ENCODE assay signal across 19 mouse cellular contexts in genomic region chr9:62003611-62004010, GRCm38 (mm10). TPM values are rescaled to one million over a fixed set of nuclear protein-coding genes. Genes with fewer than 3 reads are reported as not detected.
DNase-seq lines count a peak whose midpoint lies in the region; ATAC-seq and TF ChIP-seq lines count a peak whose summit lies in the region.
"Had no signal": no experiment of that assay in that cellular context is flagged by ENCODE, and none has a peak within 500 bp of the region (broad histone marks: within the 10 kb centered on the region; RNA-seq: fewer than 3 reads in every experiment).

No protein-coding gene starts in this region.

- H3K4me1 ChIP-seq in lung, embryonic 14.5 days (ENCODE audit: insufficient read depth), result peaks cover 6% of the 10 kb centered on the region; the same call in 1 of the 2 replicates
- peaks cover 18% of the 10 kb centered on the region for H3K4me1 ChIP-seq in midbrain, embryonic 13.5 days (replicated peaks)

- H3K27me3 ChIP-seq in lung, embryonic 14.5 days (ENCODE audit: insufficient read depth, low read length), result no peaks in the 10 kb centered on the region
- H3K27me3 ChIP-seq in midbrain, embryonic 13.5 days, result 0 out of 2 replicates have a peak, but pooled peaks cover 3% of the 10 kb centered on the region
- H3K27me3 ChIP-seq: heart, embryonic 15.5 days; hindbrain, embryonic 15.5 days had no signal

- 44% methylated on average over 2 of the region's 2 CpGs for WGBS in lung, embryonic 14.5 days
- WGBS in midbrain, embryonic 13.5 days, result 18% methylated on average over 2 of the region's 2 CpGs

- no peaks in the 10 kb centered on the region for H3K36me3 ChIP-seq in lung, embryonic 14.5 days (ENCODE audit: insufficient read depth)
- H3K36me3 ChIP-seq in midbrain, embryonic 13.5 days, result no peaks in the 10 kb centered on the region
- H3K36me3 ChIP-seq: heart, embryonic 15.5 days; hindbrain, embryonic 15.5 days; midbrain, embryonic 12.5 days had no signal

- peak; percentile 19 to 55 for DNase-seq in cerebellum, postnatal 10 days
- no peak for DNase-seq in cerebellum, postnatal 36 days
- DNase-seq in lung, embryonic 14.5 days, result peak; percentile 39
- DNase-seq in lung, postnatal 14 days, result no peak
- DNase-seq in embryo, embryonic 10.5 days (ENCODE audit: low spot score), result peak; percentile 38
- DNase-seq in heart, adult 9 months (ENCODE audit: low spot score in 2 of 2), result no peak
- DNase-seq in adrenal gland, adult 2 months, result no peak
- DNase-seq: cerebellum, adult 11 months; heart, adult 11 months; kidney, adult 18-20 months; kidney, postnatal 25 days; right cerebral cortex, adult 18-20 months had no signal

- H3K4me3 ChIP-seq in lung, embryonic 14.5 days (ENCODE audit: low read depth, low read length), result no peak overlapping the region
- no peak overlapping the region for H3K4me3 ChIP-seq in midbrain, embryonic 13.5 days (replicated peaks)
- H3K4me3 ChIP-seq: erythroblast, embryonic 14.5 days; heart, embryonic 15.5 days; hindbrain, embryonic 15.5 days; midbrain, embryonic 12.5 days had no signal

- no peak overlapping the region for H3K9ac ChIP-seq in lung, embryonic 14.5 days
- no peak overlapping the region for H3K9ac ChIP-seq in midbrain, embryonic 13.5 days (replicated peaks)
- H3K9ac ChIP-seq: heart, embryonic 15.5 days; hindbrain, embryonic 15.5 days; midbrain, embryonic 12.5 days had no signal

- H3K27ac ChIP-seq in lung, embryonic 14.5 days (ENCODE audit: low read depth), result no peak overlapping the region
- H3K27ac ChIP-seq in midbrain, embryonic 13.5 days, result no peak overlapping the region
- H3K27ac ChIP-seq: heart, embryonic 15.5 days; hindbrain, embryonic 15.5 days; midbrain, embryonic 12.5 days had no signal

- no peak overlapping the region for H3K4me2 ChIP-seq in lung, embryonic 14.5 days
- H3K4me2 ChIP-seq in midbrain, embryonic 13.5 days (replicated peaks), result no peak overlapping the region
- H3K4me2 ChIP-seq: heart, embryonic 15.5 days; hindbrain, embryonic 15.5 days; liver, embryonic 11.5 days; midbrain, embryonic 12.5 days had no signal

- ATAC-seq in lung, embryonic 14.5 days (ENCODE audit: insufficient read depth), result no peak
- ATAC-seq in midbrain, embryonic 13.5 days, result peak; percentile 48; the same call in 1 of the 2 replicates
- ATAC-seq: lung, postnatal 0 days had no signal

- no peak for TF ChIP-seq CTCF in lung, embryonic 14.5 days (IDR thresholded peaks at IDR 0.05; ENCODE audit: low read depth)

- H3K9me3 ChIP-seq in lung, embryonic 14.5 days (ENCODE audit: low read depth, low read length), result no peaks in the 10 kb centered on the region
- no peaks in the 10 kb centered on the region for H3K9me3 ChIP-seq in midbrain, embryonic 13.5 days
- H3K9me3 ChIP-seq: heart, embryonic 15.5 days; hindbrain, embryonic 15.5 days; midbrain, embryonic 12.5 days had no signal

RNA-seq across cellular contexts. Expression of gene Paqr5, which starts 23.0 kb away (rescaled TPM):
- 1.7 and 3.7 TPM in 2 replicates for polyA plus RNA-seq in lung, embryonic 14.5 days (2014; fragmentation: Nextera tagmentation; extraction: Ambion mirVana)
- polyA plus RNA-seq in midbrain, embryonic 13.5 days (2015; fragmentation: Nextera tagmentation; extraction: Ambion mirVana), result 0.39 and 0.75 TPM in 2 replicates
- total RNA-seq in adrenal gland, adult 2 months (2021), result 10 to 100 TPM in 1 of 2 experiments, under 1 TPM in 1; 0.93 to 16.3 TPM
- polyA plus RNA-seq in adrenal gland, adult 2 months (2012; rRNA removed), result 16.8 and 22.9 TPM in 2 replicates
- polyA plus RNA-seq: erythroblast, embryonic 14.5 days had no signal

RNA-seq across cellular contexts. Expression of gene Kif23, which starts 57.0 kb away (rescaled TPM):
- polyA plus RNA-seq in lung, embryonic 14.5 days (2014; fragmentation: Nextera tagmentation; extraction: Ambion mirVana), result 157 and 164 TPM in 2 replicates
- polyA plus RNA-seq in midbrain, embryonic 13.5 days (2015; fragmentation: Nextera tagmentation; extraction: Ambion mirVana), result 36.8 and 40.1 TPM in 2 replicates
- 1 to 10 TPM; 1.7 to 6.1 TPM for total RNA-seq in adrenal gland, adult 2 months (2021)
- polyA plus RNA-seq in adrenal gland, adult 2 months (2012; rRNA removed), result 0.31 and 0.37 TPM in 2 replicates

Comparison
In these comparisons a context has a peak if more than half of its experiments do, and no peak if none do; other contexts are left out.
1. DNase-seq: peak in cerebellum, postnatal 10 days (2 of 2), lung, embryonic 14.5 days (single experiment) and embryo, embryonic 10.5 days (single experiment); none in cerebellum, postnatal 36 days (0 of 2), lung, postnatal 14 days (single experiment), heart, adult 9 months (0 of 2) and adrenal gland, adult 2 months (single experiment).
2. RNA of gene Kif23, which starts 57.0 kb away (polyA plus RNA-seq): 157 to 164 TPM in lung, embryonic 14.5 days and 36.8 to 40.1 TPM in midbrain, embryonic 13.5 days; 0.31 to 0.37 TPM in adrenal gland, adult 2 months; every median in the first group is over 10 times any median in the second.